Mouse (Mus musculus): ENCODE data around the gene Gm10974. TPM values are rescaled to one million over a fixed set of nuclear protein-coding genes. Genes with fewer than 3 reads are reported as not detected.

Gene Gm10974
- polyA plus RNA-seq, 1 experiment from 2014 or later = not detected

GRCm38 (mm10) chr7:66336955-66337354 lies 28.8 kb upstream of the Gm10974 start:
- Histone ChIP-seq H3K4me2 (ENCODE audit: low read depth, low read length) (no peak overlapping the region), H3K36me3 (ENCODE audit: control insufficient read depth, insufficient read depth, low read length) (peaks cover 7% of the 10 kb centered on the region), H3K4me1 (ENCODE audit: control insufficient read depth, insufficient read depth, low read length) (peaks cover 6% of the 10 kb centered on the region), H3K9ac (ENCODE audit: low read depth, low read length) (no peak overlapping the region), H3K4me3 (ENCODE audit: low read length) (no peak overlapping the region), H3K9me3 (ENCODE audit: control insufficient read depth, low read length) (no peaks in the 10 kb centered on the region), H3K27ac (ENCODE audit: low read length) (no peak overlapping the region), H3K27me3 (replicated peaks; ENCODE audit: control insufficient read depth, insufficient read depth, low read length) (no peaks in the 10 kb centered on the region)
- 82% methylated on average over 2 of the region's 2 CpGs for WGBS
- no peak for ATAC-seq

GRCm38 (mm10) chr7:66339625-66340024 lies 26.1 kb upstream of the Gm10974 start:
- no peak overlapping the region for H3K4me3 ChIP-seq (ENCODE audit: low read length)
- H3K4me1 ChIP-seq (ENCODE audit: control insufficient read depth, insufficient read depth, low read length) = peaks cover 6% of the 10 kb centered on the region
- peak; percentile 57 for ATAC-seq
- peak overlapping the region; percentile 68 for H3K27ac ChIP-seq (ENCODE audit: low read length)
- no peaks in the 10 kb centered on the region for H3K36me3 ChIP-seq (ENCODE audit: control insufficient read depth, insufficient read depth, low read length)
- 16% methylated on average over 5 of the region's 5 CpGs for WGBS
- H3K9ac ChIP-seq (ENCODE audit: low read depth, low read length) = no peak overlapping the region
- H3K27me3 ChIP-seq (replicated peaks; ENCODE audit: control insufficient read depth, insufficient read depth, low read length) = no peaks in the 10 kb centered on the region
- H3K4me2 ChIP-seq (ENCODE audit: low read depth, low read length) = no peak overlapping the region
- H3K9me3 ChIP-seq (ENCODE audit: control insufficient read depth, low read length) = no peaks in the 10 kb centered on the region

- H3K4me3 ChIP-seq (ENCODE audit: low read length) = no peak overlapping the region
- H3K27me3 ChIP-seq (replicated peaks; ENCODE audit: control insufficient read depth, insufficient read depth, low read length) = no peaks in the 10 kb centered on the region
- H3K36me3 ChIP-seq (ENCODE audit: control insufficient read depth, insufficient read depth, low read length) = no peaks in the 10 kb centered on the region
- peak; percentile 62 for ATAC-seq
- peak overlapping the region; percentile 68 for H3K27ac ChIP-seq (ENCODE audit: low read length)
- H3K9me3 ChIP-seq (ENCODE audit: control insufficient read depth, low read length) = no peaks in the 10 kb centered on the region
- 28% methylated on average over 3 of the region's 3 CpGs for WGBS
- no peak overlapping the region for H3K9ac ChIP-seq (ENCODE audit: low read depth, low read length)
- H3K4me1 ChIP-seq (ENCODE audit: control insufficient read depth, insufficient read depth, low read length) = peaks cover 6% of the 10 kb centered on the region
- no peak overlapping the region for H3K4me2 ChIP-seq (ENCODE audit: low read depth, low read length)
Measured at GRCm38 (mm10) chr7:66340044-66340443, 25.7 kb upstream of the Gm10974 start.

GRCm38 (mm10) chr7:66342323-66342722 lies 23.4 kb upstream of the Gm10974 start:
- ATAC-seq = no peak
- H3K9ac ChIP-seq (ENCODE audit: low read depth, low read length) = no peak overlapping the region
- 45% methylated on average over 4 of the region's 4 CpGs for WGBS
- H3K4me1 ChIP-seq (ENCODE audit: control insufficient read depth, insufficient read depth, low read length) = peaks cover 6% of the 10 kb centered on the region
- no peak overlapping the region for H3K4me2 ChIP-seq (ENCODE audit: low read depth, low read length)
- H3K36me3 ChIP-seq (ENCODE audit: control insufficient read depth, insufficient read depth, low read length) = no peaks in the 10 kb centered on the region
- no peaks in the 10 kb centered on the region for H3K9me3 ChIP-seq (ENCODE audit: control insufficient read depth, low read length)
- no peak overlapping the region for H3K4me3 ChIP-seq (ENCODE audit: low read length)
- no peak overlapping the region for H3K27ac ChIP-seq (ENCODE audit: low read length)
- no peaks in the 10 kb centered on the region for H3K27me3 ChIP-seq (replicated peaks; ENCODE audit: control insufficient read depth, insufficient read depth, low read length)

GRCm38 (mm10) chr7:66342831-66343230 lies 22.9 kb upstream of the Gm10974 start:
- Histone ChIP-seq H3K36me3 (ENCODE audit: control insufficient read depth, insufficient read depth, low read length) (no peaks in the 10 kb centered on the region), H3K9ac (ENCODE audit: low read depth, low read length) (0 out of 2 replicates have a peak overlapping the region, but pooled peaks have one; percentile 17), H3K9me3 (ENCODE audit: control insufficient read depth, low read length) (no peaks in the 10 kb centered on the region), H3K4me1 (ENCODE audit: control insufficient read depth, insufficient read depth, low read length) (peaks cover 6% of the 10 kb centered on the region), H3K27me3 (replicated peaks; ENCODE audit: control insufficient read depth, insufficient read depth, low read length) (no peaks in the 10 kb centered on the region), H3K4me3 (ENCODE audit: low read length) (no peak overlapping the region), H3K27ac (ENCODE audit: low read length) (peak overlapping the region; percentile 38), H3K4me2 (ENCODE audit: low read depth, low read length) (no peak overlapping the region)
- 80% methylated on average over 6 of the region's 6 CpGs for WGBS
- no peak for ATAC-seq

- WGBS = 54% methylated on average over 5 of the region's 5 CpGs
- H3K9me3 ChIP-seq (ENCODE audit: control insufficient read depth, low read length) = no peaks in the 10 kb centered on the region
- H3K27me3 ChIP-seq (replicated peaks; ENCODE audit: control insufficient read depth, insufficient read depth, low read length) = no peaks in the 10 kb centered on the region
- H3K4me3 ChIP-seq (ENCODE audit: low read length) = no peak overlapping the region
- H3K27ac ChIP-seq (ENCODE audit: low read length) = peak overlapping the region; percentile 38; the same call in 1 of the 2 replicates
- ATAC-seq = no peak
- no peak overlapping the region for H3K9ac ChIP-seq (ENCODE audit: low read depth, low read length)
- no peaks in the 10 kb centered on the region for H3K36me3 ChIP-seq (ENCODE audit: control insufficient read depth, insufficient read depth, low read length)
- peaks cover 6% of the 10 kb centered on the region for H3K4me1 ChIP-seq (ENCODE audit: control insufficient read depth, insufficient read depth, low read length)
- no peak overlapping the region for H3K4me2 ChIP-seq (ENCODE audit: low read depth, low read length)
Measured at GRCm38 (mm10) chr7:66343307-66343706, 22.4 kb upstream of the Gm10974 start.

- no peak overlapping the region for H3K4me2 ChIP-seq (ENCODE audit: low read depth, low read length)
- 32% methylated on average over 9 of the region's 9 CpGs for WGBS
- ATAC-seq = peak; percentile 78
- H3K27me3 ChIP-seq (replicated peaks; ENCODE audit: control insufficient read depth, insufficient read depth, low read length) = no peaks in the 10 kb centered on the region
- no peak overlapping the region for H3K27ac ChIP-seq (ENCODE audit: low read length)
- no peak overlapping the region for H3K4me3 ChIP-seq (ENCODE audit: low read length)
- peaks cover 3% of the 10 kb centered on the region; the same call in 1 of the 2 replicates for H3K4me1 ChIP-seq (ENCODE audit: control insufficient read depth, insufficient read depth, low read length)
- H3K36me3 ChIP-seq (ENCODE audit: control insufficient read depth, insufficient read depth, low read length) = no peaks in the 10 kb centered on the region
- no peaks in the 10 kb centered on the region for H3K9me3 ChIP-seq (ENCODE audit: control insufficient read depth, low read length)
- no peak overlapping the region for H3K9ac ChIP-seq (ENCODE audit: low read depth, low read length)
Measured at GRCm38 (mm10) chr7:66346959-66347663, 18.6 kb upstream of the Gm10974 start.

- H3K4me3 ChIP-seq (ENCODE audit: low read length) = no peak overlapping the region
- H3K4me1 ChIP-seq (ENCODE audit: control insufficient read depth, insufficient read depth, low read length) = peaks cover 3% of the 10 kb centered on the region; the same call in 1 of the 2 replicates
- H3K27me3 ChIP-seq (replicated peaks; ENCODE audit: control insufficient read depth, insufficient read depth, low read length) = no peaks in the 10 kb centered on the region
- H3K36me3 ChIP-seq (ENCODE audit: control insufficient read depth, insufficient read depth, low read length) = no peaks in the 10 kb centered on the region
- WGBS = 89% methylated on average over 10 of the region's 10 CpGs
- H3K27ac ChIP-seq (ENCODE audit: low read length) = no peak overlapping the region
- no peaks in the 10 kb centered on the region for H3K9me3 ChIP-seq (ENCODE audit: control insufficient read depth, low read length)
- no peak for ATAC-seq
- no peak overlapping the region for H3K4me2 ChIP-seq (ENCODE audit: low read depth, low read length)
- H3K9ac ChIP-seq (ENCODE audit: low read depth, low read length) = no peak overlapping the region
Measured at GRCm38 (mm10) chr7:66348588-66348987, 17.1 kb upstream of the Gm10974 start.

GRCm38 (mm10) chr7:66349670-66350069 lies 16.0 kb upstream of the Gm10974 start:
- Histone ChIP-seq H3K36me3 (ENCODE audit: control insufficient read depth, insufficient read depth, low read length) (no peaks in the 10 kb centered on the region), H3K27me3 (replicated peaks; ENCODE audit: control insufficient read depth, insufficient read depth, low read length) (no peaks in the 10 kb centered on the region), H3K4me2 (ENCODE audit: low read depth, low read length) (no peak overlapping the region), H3K9ac (ENCODE audit: low read depth, low read length) (no peak overlapping the region), H3K4me1 (ENCODE audit: control insufficient read depth, insufficient read depth, low read length) (peaks cover 3% of the 10 kb centered on the region; the same call in 1 of the 2 replicates), H3K27ac (ENCODE audit: low read length) (no peak overlapping the region), H3K9me3 (ENCODE audit: control insufficient read depth, low read length) (no peaks in the 10 kb centered on the region), H3K4me3 (ENCODE audit: low read length) (no peak overlapping the region)
- WGBS = 47% methylated on average over 11 of the region's 11 CpGs
- ATAC-seq = no peak
